Mouse (Mus musculus) thymus, postnatal 10 days (tissue): Measurements from ENCODE around the gene Socs1.
"Not testable (repeated sequence)": the region's sequence is repeated elsewhere in the genome, so short reads cannot be mapped to it uniquely, and the experiment has no call there.

Experiments used
- DNase-seq, 2 experiments: peaks; one replicate each; pipeline ENCODE4 v3.0.0; 2021; ENCODE audit warnings: low spot score in 2 of 2

Socs1 gene

DNA sequence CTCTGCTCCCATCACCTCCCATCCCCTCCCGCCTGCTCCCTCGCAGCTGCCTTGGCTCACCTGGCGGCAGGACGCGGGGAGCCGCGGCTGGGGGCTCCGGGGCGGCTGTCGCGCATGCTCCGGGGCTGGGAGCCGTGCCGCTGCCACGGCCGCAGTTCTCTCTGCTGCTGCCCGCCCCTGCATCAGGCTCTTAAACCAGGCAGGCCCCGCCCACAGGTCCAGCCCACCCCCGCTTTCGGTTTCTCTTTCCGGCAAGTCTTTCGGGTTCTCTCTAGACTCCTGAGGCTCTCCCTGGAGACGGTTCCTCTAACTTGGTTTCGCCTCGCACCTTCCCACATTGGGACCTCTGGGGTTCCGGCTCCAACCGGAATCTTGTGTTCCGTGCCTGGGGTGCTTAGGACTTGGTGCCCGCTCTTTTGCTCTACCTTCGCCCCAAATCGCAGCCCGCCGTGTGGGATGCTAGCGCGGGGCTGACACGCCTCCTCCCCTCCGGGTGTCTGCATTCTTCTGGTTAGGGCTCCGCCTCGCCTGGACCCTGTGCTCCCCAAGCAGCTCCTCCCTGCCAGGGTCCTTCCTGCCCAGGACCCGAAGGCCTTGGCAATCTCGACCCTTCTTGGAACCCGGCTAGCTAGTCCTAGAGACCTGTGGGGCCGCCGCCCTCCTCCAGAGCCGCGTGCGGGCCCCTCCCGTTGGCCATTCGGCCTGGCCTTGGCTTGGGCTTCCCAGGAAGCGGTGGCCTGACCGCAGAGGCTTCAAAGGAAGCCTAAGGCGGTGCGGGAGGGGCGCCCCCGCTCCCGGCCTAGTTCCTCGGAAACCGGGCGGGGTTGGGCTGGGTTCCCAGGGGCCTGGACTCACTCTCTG is at the start of gene Socs1:
Gene Socs1 (minus strand): TSS at position 166 of the 861 bp plus-strand sequence.
- DNase-seq = peak; percentile 96

DNA sequence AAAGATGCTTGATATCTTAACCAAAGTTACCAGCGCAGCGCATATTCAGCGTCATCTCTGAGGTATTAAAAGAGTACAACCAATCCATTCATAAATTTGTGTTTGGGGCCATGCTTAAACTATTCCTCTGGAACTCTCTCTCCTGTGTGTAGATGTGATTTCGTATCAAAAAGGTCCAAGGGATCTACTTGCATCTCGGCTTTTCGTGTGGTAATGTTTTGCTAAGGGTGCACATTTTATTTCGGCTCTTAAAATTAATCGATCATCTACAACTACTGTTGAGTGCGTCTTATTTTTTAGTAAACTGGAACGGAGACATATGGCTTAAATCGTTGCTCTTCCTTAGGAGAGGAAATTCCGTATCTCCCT is 49.2 kb upstream of the Socs1 start:
- no peak for DNase-seq

DNA sequence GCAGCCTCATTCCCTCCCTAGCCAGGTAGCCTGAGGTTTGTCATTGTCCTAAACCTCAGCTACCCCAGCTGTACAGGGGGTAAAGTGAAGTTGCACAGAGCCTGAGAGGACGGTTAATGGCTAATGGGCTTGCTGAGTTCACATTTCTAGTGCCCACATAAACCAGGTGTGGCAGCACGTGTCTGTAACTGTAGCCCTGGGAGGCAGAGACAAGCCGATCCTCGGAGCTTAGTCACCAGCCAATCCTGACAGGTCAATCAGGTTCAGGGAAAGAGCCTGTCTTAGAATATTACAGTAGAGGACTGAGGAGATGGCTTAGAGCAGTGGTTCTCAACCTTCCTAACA is 43.1 kb upstream of the Socs1 start:
- no peak for DNase-seq

DNA sequence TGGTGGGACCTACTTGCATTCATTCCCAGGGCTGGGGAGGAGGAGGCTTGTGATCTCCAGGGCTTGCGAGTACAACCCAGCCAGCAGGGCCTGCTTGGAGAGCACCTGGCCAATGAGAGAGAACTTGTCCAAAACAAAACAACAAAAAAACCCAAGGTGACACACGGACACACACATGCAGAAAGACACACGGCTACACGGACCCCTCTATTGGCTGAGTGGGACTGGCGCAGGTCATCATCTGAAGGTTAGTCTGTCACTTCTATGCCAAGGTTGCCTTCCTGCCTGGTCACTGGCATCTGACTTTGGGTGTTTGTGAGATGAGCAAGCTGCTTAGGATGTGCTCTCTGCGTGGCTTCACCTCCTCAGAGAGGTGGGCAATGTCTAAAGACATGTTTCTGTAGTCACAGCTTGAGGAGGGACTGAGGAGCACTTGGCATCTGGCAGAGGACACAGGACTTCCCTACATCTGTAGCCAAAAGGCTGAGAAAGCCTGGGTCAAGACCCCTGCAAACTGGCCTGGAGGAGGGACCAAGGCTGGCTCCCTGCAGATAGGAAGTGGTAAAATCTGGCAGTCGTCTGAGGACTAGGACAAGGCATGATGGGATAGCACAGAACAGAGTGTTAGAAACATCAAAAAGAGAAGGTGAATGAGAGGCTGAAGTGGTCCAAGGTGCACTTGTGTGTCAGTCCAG is 42.6 kb upstream of the Socs1 start:
- DNase-seq = no peak

GRCm38 (mm10) chr16:10827269-10827668 is 41.9 kb upstream of the Socs1 start:
- peak in 1 of 2 experiments; percentile 56 for DNase-seq

- no peak for DNase-seq
These were observed 40.5 kb upstream of the Socs1 start for GRCm38 (mm10) chr16:10825840-10826239.

GRCm38 (mm10) chr16:10824536-10824935 is 39.2 kb upstream of the Socs1 start:
- no peak for DNase-seq

DNA sequence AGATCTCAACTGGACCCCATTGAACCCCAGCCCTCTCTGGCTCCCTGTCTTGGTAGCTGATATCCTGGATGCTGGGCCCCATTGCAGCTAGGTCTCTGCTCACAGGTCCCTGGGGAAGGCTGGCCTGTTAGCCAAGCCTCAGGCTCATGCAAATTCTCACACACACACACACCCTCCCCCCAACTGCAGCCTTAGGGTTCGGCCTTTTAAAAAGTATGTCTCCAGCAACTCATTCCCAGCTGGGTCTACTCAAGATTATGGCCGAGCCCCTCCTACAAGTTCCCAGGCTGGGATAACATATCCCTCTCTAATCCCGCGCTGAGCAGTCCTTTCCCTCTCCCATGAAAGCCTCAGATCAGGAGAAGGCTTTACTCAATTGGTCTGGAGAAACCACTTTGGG is 36.1 kb upstream of the Socs1 start:
- no peak for DNase-seq

- DNase-seq = no peak
These were observed 34.6 kb upstream of the Socs1 start for GRCm38 (mm10) chr16:10819966-10820365.

DNA sequence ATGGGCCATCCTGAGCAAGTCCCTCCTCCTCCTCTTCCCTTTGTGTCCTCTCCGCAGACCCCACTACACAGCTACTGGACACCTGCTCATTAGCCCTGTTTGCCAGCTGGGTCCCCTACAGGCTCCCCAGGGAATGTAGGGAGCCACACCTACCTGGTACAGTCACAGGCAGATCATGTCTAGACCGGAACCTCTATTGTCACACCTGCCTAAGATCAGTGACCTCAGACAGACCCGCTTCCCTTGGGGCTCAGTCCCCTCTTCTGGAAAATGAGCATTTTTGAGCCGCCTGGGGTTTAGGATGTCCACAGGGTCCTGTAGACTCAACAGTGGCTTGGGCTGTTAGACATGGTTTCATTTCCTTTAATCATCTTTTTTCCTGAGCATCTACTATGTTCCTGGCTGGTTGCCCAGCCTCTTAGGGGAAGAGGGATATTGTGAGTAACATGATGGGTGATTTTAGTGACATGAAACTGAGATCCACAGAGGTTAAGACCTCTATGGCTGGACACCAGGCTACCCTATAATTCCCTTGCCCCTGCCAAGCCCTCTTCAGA is 33.3 kb upstream of the Socs1 start:
- DNase-seq = no peak

GRCm38 (mm10) chr16:10814864-10815263 is 29.5 kb upstream of the Socs1 start:
- DNase-seq = no peak

- peak in 1 of 2 experiments; percentile 36 for DNase-seq
These were observed 28.4 kb upstream of the Socs1 start for GRCm38 (mm10) chr16:10813726-10814125.

- DNase-seq = no peak
These were observed 27.6 kb upstream of the Socs1 start, which contains the start of gene Gm11172 for GRCm38 (mm10) chr16:10812865-10813371. Gm11172 (plus strand) TSS chr16:10812915.

DNA sequence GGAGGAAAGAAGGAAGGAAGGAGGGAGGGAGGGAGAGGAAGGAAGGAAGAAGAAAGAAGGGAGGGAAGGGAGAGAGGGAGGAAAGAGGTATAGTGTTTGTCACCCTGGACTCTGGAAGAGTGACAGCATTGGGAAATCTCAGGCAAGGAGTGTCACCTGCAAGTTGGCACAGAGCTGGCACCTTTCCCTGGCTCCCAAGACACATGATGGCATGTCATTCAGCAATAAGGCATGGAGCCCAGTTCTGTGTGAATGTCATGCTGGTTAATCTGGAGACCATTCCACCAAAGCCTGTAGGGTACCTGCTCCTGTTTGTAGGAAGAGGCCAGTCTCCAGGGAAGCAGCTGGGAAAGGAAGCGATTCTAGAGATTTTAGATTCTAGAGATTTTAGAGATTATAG is 25.0 kb upstream of the Socs1 start:
- no peak for DNase-seq

DNA sequence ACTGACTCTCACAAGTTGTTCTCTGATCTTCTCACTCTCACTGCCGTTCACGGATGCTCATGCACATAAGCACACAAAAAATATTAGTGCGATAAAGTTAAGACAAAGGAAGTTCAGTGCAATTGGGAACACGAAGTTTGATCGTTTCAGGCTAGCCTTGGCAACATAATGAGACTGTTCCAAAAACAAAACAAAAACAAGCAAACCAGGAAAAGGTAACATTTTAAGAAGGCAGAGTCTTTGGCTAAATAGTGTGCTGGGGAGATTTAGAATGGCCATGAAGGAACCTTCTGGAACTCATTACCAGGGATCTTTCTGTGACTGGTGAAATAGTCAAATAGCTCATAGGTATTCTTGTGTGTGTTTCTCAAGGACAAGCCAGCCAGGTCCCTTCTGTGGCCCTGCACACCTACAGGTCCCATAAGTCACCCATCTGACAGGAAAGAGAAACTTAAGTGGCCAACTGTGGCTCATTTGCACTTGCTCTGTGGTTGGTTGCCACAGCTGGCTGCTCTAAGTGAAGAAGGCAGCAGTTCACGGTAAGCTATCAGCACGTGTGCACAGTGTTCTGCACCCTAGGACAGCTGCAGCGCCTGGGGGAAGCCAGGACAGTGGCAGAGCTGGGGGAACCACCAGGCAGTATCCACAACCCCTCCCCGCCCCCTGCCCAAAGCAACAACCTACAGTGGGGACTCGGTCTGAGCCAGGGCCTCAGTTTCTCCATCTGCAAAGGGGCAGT is 20.6 kb upstream of the Socs1 start, which contains the start of gene Prm1:
Gene Prm1 (minus strand): TSS at position 51 of the 739 bp plus-strand sequence.
- DNase-seq = peak; percentile 70 to 78

DNA sequence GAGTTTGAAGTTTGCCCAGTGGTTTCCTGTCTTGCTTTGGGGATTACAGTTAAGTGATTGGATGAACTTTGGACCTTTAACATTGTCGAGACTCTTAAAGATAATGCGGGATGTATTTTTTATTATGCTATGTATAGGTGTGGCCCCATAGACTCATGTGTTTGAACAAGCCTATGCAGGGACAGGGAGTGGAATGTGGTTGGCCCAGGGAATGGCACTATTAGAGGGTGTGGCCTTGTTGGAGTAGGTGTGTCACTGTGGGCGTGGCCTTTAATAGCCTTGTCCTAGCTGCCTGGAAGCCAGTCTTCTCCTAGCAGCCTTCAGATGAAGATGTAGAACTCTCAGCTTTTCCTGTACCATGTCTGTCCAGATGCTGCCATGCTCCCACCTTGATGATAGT is 17.1 kb upstream of the Socs1 start:
- not testable (repeated sequence) for DNase-seq

DNA sequence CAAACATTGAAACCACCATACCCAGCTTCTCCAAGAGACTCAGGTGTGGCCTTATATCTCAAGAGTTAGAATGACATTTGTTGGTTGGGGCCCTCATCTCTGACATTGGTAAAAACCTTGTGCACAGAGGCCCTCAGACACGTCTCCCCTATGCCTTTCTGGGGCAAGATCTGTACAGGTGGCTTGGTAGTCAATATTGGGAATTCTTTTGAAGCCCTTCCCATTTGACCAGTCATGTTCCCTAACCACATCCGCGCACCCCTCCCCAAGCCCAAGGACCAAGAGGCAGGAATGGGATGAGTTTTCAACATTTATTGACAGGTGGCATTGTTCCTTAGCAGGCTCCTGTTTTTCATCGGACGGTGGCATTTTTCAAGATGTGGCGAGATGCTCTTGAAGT is 10.7 kb upstream of the Socs1 start, which contains the start of gene Prm2:
Gene Prm2 (minus strand): TSS at position 101 of the 400 bp plus-strand sequence.
- DNase-seq = no peak

GRCm38 (mm10) chr16:10790702-10791101 is 5.4 kb upstream of the Socs1 start, which contains the start of gene Prm3:
Prm3 (minus strand) TSS chr16:10790914.
- DNase-seq = no peak

- no peak for DNase-seq
These were observed 3.5 kb upstream of the Socs1 start for GRCm38 (mm10) chr16:10788866-10789265.

GRCm38 (mm10) chr16:10788271-10788670 is 2.9 kb upstream of the Socs1 start, which contains the start of gene Tnp2:
Tnp2 (minus strand) TSS chr16:10788660.
- DNase-seq = peak; percentile 42 to 56

- DNase-seq = no peak
These were observed 2.3 kb upstream of the Socs1 start for GRCm38 (mm10) chr16:10787548-10788058.
